Mouse (Mus musculus): ENCODE measurements around the gene Prkg1.

DNA sequence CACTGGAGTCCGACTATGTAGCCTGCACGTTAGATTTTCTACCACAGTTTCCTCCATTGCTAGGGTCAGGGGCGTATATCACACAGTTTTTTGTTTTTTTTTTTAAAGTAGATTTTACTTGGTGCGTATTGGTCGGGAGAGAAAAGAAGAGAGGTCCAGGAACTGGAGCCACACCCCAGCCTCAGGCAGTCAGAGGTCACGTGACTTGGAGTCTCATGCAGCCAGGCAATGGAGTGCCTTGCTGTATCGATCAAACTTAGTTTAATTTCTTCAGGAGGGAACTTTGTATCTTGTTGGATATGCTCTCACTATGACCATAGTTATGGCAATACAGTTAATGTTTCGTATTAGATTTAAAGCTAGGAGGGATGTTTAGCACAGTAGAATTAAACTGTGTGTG, 1212.6 kb downstream of the Prkg1 start:
- no peak for TF ChIP-seq CTCF (IDR thresholded peaks at IDR 0.05; ENCODE audit: control insufficient read depth, insufficient read depth, insufficient replicate concordance, low read depth, low read length)
- no peak for TF ChIP-seq POLR2A (IDR thresholded peaks at IDR 0.05; ENCODE audit: control insufficient read depth, low read depth, low read length)
